Mouse (Mus musculus) heart, postnatal 0 days (tissue): Measurements from ENCODE around the gene Plppr1.

Experiments used
- CTCF ChIP-seq: IDR thresholded peaks from 2 replicates; pipeline ENCODE4 v1.5.1; 2016; ENCODE audit warnings: antibody characterized with exemption, control low read depth, low read depth
- EP300 ChIP-seq: IDR thresholded peaks from 2 replicates; pipeline ENCODE4 v1.6.1; 2016; ENCODE audit warnings: antibody characterized with exemption, low read depth

GRCm38 (mm10) chr4:49357097-49357496 is 298.0 kb downstream of the Plppr1 start:
- TF ChIP-seq CTCF (no peak), EP300 (no peak)
